Mouse (Mus musculus) central nervous system, embryonic 18 days (tissue): ENCODE results near the gene Zik1. TPM values are rescaled to one million over a fixed set of nuclear protein-coding genes. Genes with fewer than 3 reads are reported as not detected.

Experiments
- polyA plus RNA-seq: library from polyadenylated mRNA; depleted of rRNA; stranded (reverse); fragments of >200 nt; gene quantifications from 2 replicates; pipeline ENCODE4 v1.2.3, GENCODE M21; 2012; rRNA removed

The Zik1 gene
- polyA plus RNA-seq: 25.1 and 25.5 TPM in 2 replicates

DNA sequence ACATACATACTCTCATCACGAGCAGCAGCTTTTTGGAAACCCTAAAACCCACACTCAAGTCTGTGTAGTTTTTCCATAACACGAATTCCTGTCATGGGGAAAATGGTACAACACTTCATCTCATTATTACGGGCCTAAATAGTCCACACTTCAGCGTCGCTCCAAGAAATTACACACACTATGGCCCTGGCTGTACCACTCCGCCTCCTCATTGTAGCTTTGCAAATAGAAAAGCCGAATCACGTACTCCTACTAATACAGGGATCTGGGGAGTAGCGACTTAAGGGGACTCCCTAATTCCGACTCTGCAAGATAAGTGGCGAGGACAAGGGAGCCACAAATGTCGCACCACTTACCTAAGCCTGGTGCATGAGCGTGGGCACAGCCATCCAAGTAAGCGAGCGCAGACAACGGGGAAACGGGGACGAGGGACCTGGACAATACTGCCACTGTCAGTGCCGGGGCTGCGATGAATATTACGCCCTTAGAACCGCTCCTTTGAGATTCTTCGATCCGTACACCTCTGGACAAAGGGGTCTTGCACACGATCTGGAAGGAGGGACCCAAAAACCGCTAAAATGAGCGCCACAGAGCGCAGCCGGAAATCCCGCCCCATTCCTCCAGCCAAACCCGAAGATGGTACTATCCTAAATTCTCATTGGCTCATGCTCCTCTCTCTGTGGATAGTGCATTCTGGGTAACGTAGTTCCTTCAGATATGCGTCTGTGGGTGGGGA, at the start of gene Zik1:
Gene Zik1, minus strand, starts transcription at position 609 of the 736 bp plus-strand sequence.

DNA sequence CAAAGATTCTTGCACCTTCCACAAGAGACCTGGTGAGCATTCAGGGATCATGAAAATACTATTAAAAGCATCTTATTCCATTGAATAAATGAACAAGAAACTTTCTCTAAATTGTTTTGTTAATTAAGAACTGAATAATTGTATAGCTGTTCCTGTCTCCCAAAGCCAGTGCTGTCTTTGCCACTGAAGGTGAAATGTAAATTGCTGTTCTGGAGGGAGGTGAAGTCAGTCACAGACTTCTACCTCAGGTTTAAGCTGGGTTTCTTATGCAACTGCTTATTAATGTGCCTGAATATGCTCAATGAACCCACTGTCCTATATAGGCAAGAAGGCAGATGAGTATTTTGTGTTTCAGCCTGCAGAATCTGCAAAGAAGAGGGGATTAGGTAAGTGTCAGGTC, 52.2 kb downstream of the Zik1 start, which contains the start of gene Vmn1r67:
Gene Vmn1r67, plus strand, starts transcription at position 301 of the 400 bp plus-strand sequence.

Other genes starting within 250 kb of the Zik1 start
- not detected in 2 replicates for gene Vmn1r66, start 217.4 kb downstream of the Zik1 start, polyA plus RNA-seq
- not detected in 2 replicates for gene Vmn1r67, start 52.1 kb downstream of the Zik1 start, polyA plus RNA-seq
- gene Vmn1r68, start 63.1 kb upstream of the Zik1 start, polyA plus RNA-seq: not detected in 2 replicates
- gene Vmn1r69, start 118.3 kb upstream of the Zik1 start, polyA plus RNA-seq: not detected in 2 replicates
- not detected in 2 replicates for gene Vmn1r70, start 136.1 kb upstream of the Zik1 start, polyA plus RNA-seq
- not detected in 2 replicates for gene Nlrp4b, start 192.4 kb upstream of the Zik1 start, polyA plus RNA-seq